Mouse (Mus musculus) T-cell, adult 66 days (primary cell): ENCODE measurements around the gene 4931440F15Rik. TPM values are rescaled to one million over a fixed set of nuclear protein-coding genes. Genes with fewer than 3 reads are reported as not detected.

Source experiments
- total RNA-seq, 2 experiments: library from RNA; stranded (reverse); gene quantifications; 3 replicates in 1 of 2; 4 replicates in 1 of 2; pipeline ENCODE4 v1.2.4; 2023

4931440F15Rik gene
- total RNA-seq, result under 1 TPM in 1 of 2 experiments, not detected in 1; 0.36 TPM

DNA sequence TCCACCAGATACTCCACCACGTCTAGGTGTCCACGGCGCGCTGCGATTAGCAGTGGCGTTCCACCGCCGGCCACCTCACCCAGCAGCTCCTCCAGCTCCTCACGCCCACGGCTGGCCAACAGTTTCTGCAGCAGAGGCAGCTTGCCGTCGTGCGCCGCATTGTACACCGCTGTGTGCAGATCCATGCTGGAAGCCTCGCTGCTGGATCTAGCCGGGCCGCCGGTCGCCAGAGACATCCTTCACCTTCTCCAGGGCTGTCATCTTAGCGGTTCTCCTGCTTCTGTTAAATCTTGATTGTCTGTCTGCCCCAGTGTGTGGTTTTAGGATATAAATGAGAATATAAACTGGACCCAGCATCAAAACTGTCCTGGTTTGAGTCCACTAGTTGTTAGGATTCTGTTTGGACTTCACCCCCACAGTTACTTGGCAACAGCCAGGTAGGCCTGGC is at the start of gene 4931440F15Rik:
Gene 4931440F15Rik, minus strand, starts transcription at position 398 of the 448 bp plus-strand sequence.

Other genes with a start within 250 kb of the 4931440F15Rik start
- gene Rtn4, start 132.7 kb downstream of the 4931440F15Rik start, total RNA-seq, result 10 to 100 TPM; 79.1 to 80.5 TPM
- gene Eml6, start 200.4 kb upstream of the 4931440F15Rik start, total RNA-seq, result 1 to 10 TPM; 1.0 to 1.5 TPM